In genomic region chr13:98925486-98926212, GRCm38 (mm10) we compare ENCODE assay signal across 8 mouse cellular contexts. TPM values are rescaled to one million over a fixed set of nuclear protein-coding genes. Genes with fewer than 3 reads are reported as not detected.
DNase-seq lines count a peak whose midpoint lies in the region; ATAC-seq and TF ChIP-seq lines count a peak whose summit lies in the region.

No protein-coding gene starts in this region.

- H3K27ac ChIP-seq in bone marrow macrophage, adult 2 months (ENCODE audit: insufficient read depth, low read depth, low read length), result peak overlapping the region; percentile 77
- peak overlapping the region; percentile 98 for H3K27ac ChIP-seq in forebrain, embryonic 16.5 days (ENCODE audit: low read length)
- peak overlapping the region; percentile 100 for H3K27ac ChIP-seq in hindbrain, embryonic 10.5 days

- peak overlapping the region; percentile 100 for H3K9ac ChIP-seq in forebrain, embryonic 16.5 days (replicated peaks; ENCODE audit: low read depth, low read length)

- DNase-seq in MEL-GATA-1-ER (ENCODE audit: extremely low read depth, low read depth), result peak; percentile 74
- peak; percentile 63 for DNase-seq in hindbrain, embryonic 10.5 days (ENCODE audit: low spot score)
- DNase-seq in layer of hippocampus, adult 8-10 months (ENCODE audit: low spot score in 2 of 2), result peak; percentile 27 to 46
- peak; percentile 68 for DNase-seq in lung, postnatal 14 days
- peak; percentile 29 for DNase-seq in ovary, adult 18-20 months (ENCODE audit: low spot score)
- peak; percentile 52 for DNase-seq in urinary bladder, postnatal 25 days (ENCODE audit: low spot score)

- peaks cover 5% of the 10 kb centered on the region for H3K4me1 ChIP-seq in bone marrow macrophage, adult 2 months (ENCODE audit: control insufficient read depth, insufficient read depth, low read length)
- peaks cover 22% of the 10 kb centered on the region for H3K4me1 ChIP-seq in forebrain, embryonic 16.5 days (replicated peaks; ENCODE audit: control insufficient read depth, insufficient read depth, low read length)
- peaks cover 29% of the 10 kb centered on the region for H3K4me1 ChIP-seq in hindbrain, embryonic 10.5 days (replicated peaks)

- no peaks in the 10 kb centered on the region for H3K9me3 ChIP-seq in forebrain, embryonic 16.5 days (ENCODE audit: control insufficient read depth, low read length)
- peaks cover 9% of the 10 kb centered on the region for H3K9me3 ChIP-seq in hindbrain, embryonic 10.5 days

- H3K36me3 ChIP-seq in forebrain, embryonic 16.5 days (ENCODE audit: control insufficient read depth, insufficient read depth), result no peaks in the 10 kb centered on the region
- peaks cover 38% of the 10 kb centered on the region for H3K36me3 ChIP-seq in hindbrain, embryonic 10.5 days

- peak; percentile 67 for ATAC-seq in forebrain, embryonic 16.5 days

- peak overlapping the region; percentile 56 for H3K4me2 ChIP-seq in forebrain, embryonic 16.5 days (ENCODE audit: low read length)

- under 1% methylated on average over 56 of the region's 66 CpGs for WGBS in forebrain, embryonic 16.5 days
- under 1% methylated on average over 66 of the region's 66 CpGs for WGBS in hindbrain, embryonic 10.5 days

- no peak for TF ChIP-seq CTCF in bone marrow macrophage, adult 2 months (IDR thresholded peaks at IDR 0.05; ENCODE audit: low read depth, low read length)

- H3K27me3 ChIP-seq in forebrain, embryonic 16.5 days (replicated peaks; ENCODE audit: control insufficient read depth, insufficient read depth, low read length), result no peaks in the 10 kb centered on the region
- no peaks in the 10 kb centered on the region for H3K27me3 ChIP-seq in hindbrain, embryonic 10.5 days (ENCODE audit: insufficient read depth, poor library complexity, severe bottlenecking)

- TF ChIP-seq POLR2A in bone marrow macrophage, adult 2 months (IDR thresholded peaks at IDR 0.05; ENCODE audit: borderline replicate concordance, low read depth, low read length), result no peak

- H3K4me3 ChIP-seq in bone marrow macrophage, adult 2 months (ENCODE audit: insufficient read depth, low read length), result peak overlapping the region; percentile 67
- peak overlapping the region; percentile 95 for H3K4me3 ChIP-seq in forebrain, embryonic 16.5 days (replicated peaks; ENCODE audit: low read length)
- peak overlapping the region; percentile 99 for H3K4me3 ChIP-seq in hindbrain, embryonic 10.5 days

RNA-seq across cellular contexts. Expression of gene Tnpo1, which starts 0.5 kb away (rescaled TPM):
- 50.8 and 65.0 TPM in 2 replicates for polyA plus RNA-seq in bone marrow macrophage, adult 2 months (2012; ENCODE audit: insufficient read depth, insufficient read length, missing spikeins)
- 52.1 and 55.7 TPM in 2 replicates for polyA plus RNA-seq in forebrain, embryonic 16.5 days (2015; fragmentation: Nextera tagmentation; extraction: Ambion mirVana)
- polyA plus RNA-seq in hindbrain, embryonic 10.5 days (2016; fragmentation: Nextera tagmentation; extraction: Ambion mirVana), result 72.9 and 74.6 TPM in 2 replicates
- total RNA-seq in layer of hippocampus, adult 8-10 months (2022), result 10 to 100 TPM; 62.4 to 73.5 (median 71.6) TPM

RNA-seq across cellular contexts. Expression of gene 1700024P04Rik, which starts 58.7 kb away (rescaled TPM):
- not detected in 2 replicates for polyA plus RNA-seq in bone marrow macrophage, adult 2 months (2012; ENCODE audit: insufficient read depth, insufficient read length, missing spikeins)
- not detected in 2 replicates for polyA plus RNA-seq in forebrain, embryonic 16.5 days (2015; fragmentation: Nextera tagmentation; extraction: Ambion mirVana)
- polyA plus RNA-seq in hindbrain, embryonic 10.5 days (2016; fragmentation: Nextera tagmentation; extraction: Ambion mirVana), result not detected in 2 replicates
- total RNA-seq in layer of hippocampus, adult 8-10 months (2022), result not detected

Comparison
In these comparisons a context has a peak if more than half of its experiments do, and no peak if none do; other contexts are left out.
1. Peak in every context shown above with its lines: DNase-seq, ATAC-seq, H3K4me3 ChIP-seq and H3K27ac ChIP-seq.